Mouse (Mus musculus): ENCODE results near the gene Rsph3b. TPM values are rescaled to one million over a fixed set of nuclear protein-coding genes. Genes with fewer than 3 reads are reported as not detected.
"Not testable (repeated sequence)": the region's sequence is repeated elsewhere in the genome, so short reads cannot be mapped to it uniquely, and the experiment has no call there.

Rsph3b gene
- polyA plus RNA-seq, 1 experiment from 2014 or later = 56.1 TPM

GRCm38 (mm10) chr17:6960349-6960748 is 11.9 kb upstream of the Rsph3b start:
- 1% methylated on average over 12 of the region's 12 CpGs for WGBS
- not testable (repeated sequence) for H3K36me3 ChIP-seq (ENCODE audit: control insufficient read depth, insufficient read depth); H3K27me3 ChIP-seq (replicated peaks; ENCODE audit: control insufficient read depth, insufficient read depth, low read length); H3K27ac ChIP-seq (ENCODE audit: low read length); H3K9me3 ChIP-seq (ENCODE audit: control insufficient read depth, low read length); H3K9ac ChIP-seq (replicated peaks; ENCODE audit: low read depth, low read length); H3K4me1 ChIP-seq (replicated peaks; ENCODE audit: control insufficient read depth, insufficient read depth, low read length); ATAC-seq
- H3K4me3 ChIP-seq (replicated peaks; ENCODE audit: low read length) = peak overlapping the region; percentile 50
- peak overlapping the region; percentile 47 for H3K4me2 ChIP-seq (ENCODE audit: low read length)

- Histone ChIP-seq H3K4me2 (ENCODE audit: low read length) (peak overlapping the region; percentile 47), H3K4me3 (replicated peaks; ENCODE audit: low read length) (peak overlapping the region; percentile 50)
- not testable (repeated sequence) for H3K36me3 ChIP-seq (ENCODE audit: control insufficient read depth, insufficient read depth); ATAC-seq; H3K9ac ChIP-seq (replicated peaks; ENCODE audit: low read depth, low read length); H3K9me3 ChIP-seq (ENCODE audit: control insufficient read depth, low read length); H3K27ac ChIP-seq (ENCODE audit: low read length); H3K4me1 ChIP-seq (replicated peaks; ENCODE audit: control insufficient read depth, insufficient read depth, low read length); H3K27me3 ChIP-seq (replicated peaks; ENCODE audit: control insufficient read depth, insufficient read depth, low read length)
- WGBS = 69% methylated on average over 3 of the region's 6 CpGs
Observed at GRCm38 (mm10) chr17:6959543-6960259, 11.2 kb upstream of the Rsph3b start.

- H3K27me3 ChIP-seq (replicated peaks; ENCODE audit: control insufficient read depth, insufficient read depth, low read length); H3K9ac ChIP-seq (replicated peaks; ENCODE audit: low read depth, low read length); H3K4me1 ChIP-seq (replicated peaks; ENCODE audit: control insufficient read depth, insufficient read depth, low read length); H3K27ac ChIP-seq (ENCODE audit: low read length); H3K9me3 ChIP-seq (ENCODE audit: control insufficient read depth, low read length); H3K4me2 ChIP-seq (ENCODE audit: low read length); H3K36me3 ChIP-seq (ENCODE audit: control insufficient read depth, insufficient read depth); H3K4me3 ChIP-seq (replicated peaks; ENCODE audit: low read length); ATAC-seq: not testable (repeated sequence)
- 82% methylated on average over 5 of the region's 8 CpGs for WGBS
Observed at GRCm38 (mm10) chr17:6958881-6959280, 10.4 kb upstream of the Rsph3b start.

- 11% methylated on average over 9 of the region's 9 CpGs for WGBS
- H3K4me2 ChIP-seq (ENCODE audit: low read length) = peak overlapping the region; percentile 61
- not testable (repeated sequence) for H3K4me1 ChIP-seq (replicated peaks; ENCODE audit: control insufficient read depth, insufficient read depth, low read length); H3K9me3 ChIP-seq (ENCODE audit: control insufficient read depth, low read length); H3K27me3 ChIP-seq (replicated peaks; ENCODE audit: control insufficient read depth, insufficient read depth, low read length); H3K36me3 ChIP-seq (ENCODE audit: control insufficient read depth, insufficient read depth)
- ATAC-seq = peak; percentile 31; the same call in 1 of the 2 replicates
- peak overlapping the region; percentile 65 for H3K27ac ChIP-seq (ENCODE audit: low read length)
- peak overlapping the region; percentile 58 for H3K4me3 ChIP-seq (replicated peaks; ENCODE audit: low read length)
- H3K9ac ChIP-seq (replicated peaks; ENCODE audit: low read depth, low read length) = peak overlapping the region; percentile 51
Observed at GRCm38 (mm10) chr17:6948769-6949228, 317 bp upstream of the Rsph3b start.

GRCm38 (mm10) chr17:6947637-6947983 is 872 bp downstream of the Rsph3b start:
- H3K9me3 ChIP-seq (ENCODE audit: control insufficient read depth, low read length); H3K27ac ChIP-seq (ENCODE audit: low read length); H3K36me3 ChIP-seq (ENCODE audit: control insufficient read depth, insufficient read depth); H3K27me3 ChIP-seq (replicated peaks; ENCODE audit: control insufficient read depth, insufficient read depth, low read length); ATAC-seq; H3K4me1 ChIP-seq (replicated peaks; ENCODE audit: control insufficient read depth, insufficient read depth, low read length); H3K9ac ChIP-seq (replicated peaks; ENCODE audit: low read depth, low read length): not testable (repeated sequence)
- H3K4me2 ChIP-seq (ENCODE audit: low read length) = peak overlapping the region; percentile 61
- no CpG with 5 or more reads among the region's 8 CpGs for WGBS
- H3K4me3 ChIP-seq (replicated peaks; ENCODE audit: low read length) = peak overlapping the region; percentile 58

DNA sequence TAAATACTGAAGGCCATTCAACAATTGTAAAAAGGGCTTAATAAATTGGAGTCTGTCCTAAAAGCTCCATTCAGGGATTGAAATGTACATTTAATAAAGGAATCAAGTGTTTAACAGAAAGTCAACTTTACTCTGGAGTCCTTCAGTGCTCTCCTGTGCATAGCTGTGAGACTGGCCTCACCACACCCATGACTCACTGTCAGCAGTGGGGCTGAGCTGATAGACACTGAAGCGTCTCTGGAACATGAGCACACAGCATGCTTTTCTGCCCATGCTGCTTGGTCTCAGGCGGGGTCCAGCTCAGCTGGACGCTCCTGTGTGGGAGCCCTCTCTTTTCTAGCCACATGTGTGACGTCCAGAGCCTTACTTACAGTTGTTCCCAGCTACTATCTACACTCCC is 5.9 kb downstream of the Rsph3b start:
- H3K4me1 ChIP-seq (replicated peaks; ENCODE audit: control insufficient read depth, insufficient read depth, low read length); H3K9ac ChIP-seq (replicated peaks; ENCODE audit: low read depth, low read length); H3K4me3 ChIP-seq (replicated peaks; ENCODE audit: low read length); H3K36me3 ChIP-seq (ENCODE audit: control insufficient read depth, insufficient read depth); H3K9me3 ChIP-seq (ENCODE audit: control insufficient read depth, low read length); ATAC-seq; H3K27ac ChIP-seq (ENCODE audit: low read length); H3K4me2 ChIP-seq (ENCODE audit: low read length); H3K27me3 ChIP-seq (replicated peaks; ENCODE audit: control insufficient read depth, insufficient read depth, low read length): not testable (repeated sequence)
- no CpG with 5 or more reads among the region's 4 CpGs for WGBS

GRCm38 (mm10) chr17:6931625-6932024 is 16.9 kb downstream of the Rsph3b start:
- not testable (repeated sequence) for H3K4me3 ChIP-seq (replicated peaks; ENCODE audit: low read length); H3K4me1 ChIP-seq (replicated peaks; ENCODE audit: control insufficient read depth, insufficient read depth, low read length); H3K27ac ChIP-seq (ENCODE audit: low read length); H3K9ac ChIP-seq (replicated peaks; ENCODE audit: low read depth, low read length); ATAC-seq; H3K4me2 ChIP-seq (ENCODE audit: low read length); H3K9me3 ChIP-seq (ENCODE audit: control insufficient read depth, low read length); H3K27me3 ChIP-seq (replicated peaks; ENCODE audit: control insufficient read depth, insufficient read depth, low read length); H3K36me3 ChIP-seq (ENCODE audit: control insufficient read depth, insufficient read depth)
- 88% methylated on average over 6 of the region's 7 CpGs for WGBS

GRCm38 (mm10) chr17:6920351-6920894 is 28.1 kb downstream of the Rsph3b start:
- H3K9ac ChIP-seq (replicated peaks; ENCODE audit: low read depth, low read length); H3K4me3 ChIP-seq (replicated peaks; ENCODE audit: low read length); H3K4me1 ChIP-seq (replicated peaks; ENCODE audit: control insufficient read depth, insufficient read depth, low read length); H3K36me3 ChIP-seq (ENCODE audit: control insufficient read depth, insufficient read depth); ATAC-seq; H3K4me2 ChIP-seq (ENCODE audit: low read length); H3K27ac ChIP-seq (ENCODE audit: low read length); H3K27me3 ChIP-seq (replicated peaks; ENCODE audit: control insufficient read depth, insufficient read depth, low read length); H3K9me3 ChIP-seq (ENCODE audit: control insufficient read depth, low read length): not testable (repeated sequence)
- WGBS = 92% methylated on average over 7 of the region's 7 CpGs

- not testable (repeated sequence) for H3K9me3 ChIP-seq (ENCODE audit: control insufficient read depth, low read length); ATAC-seq; H3K4me3 ChIP-seq (replicated peaks; ENCODE audit: low read length); H3K27ac ChIP-seq (ENCODE audit: low read length); H3K9ac ChIP-seq (replicated peaks; ENCODE audit: low read depth, low read length); H3K27me3 ChIP-seq (replicated peaks; ENCODE audit: control insufficient read depth, insufficient read depth, low read length); H3K4me2 ChIP-seq (ENCODE audit: low read length); H3K36me3 ChIP-seq (ENCODE audit: control insufficient read depth, insufficient read depth); H3K4me1 ChIP-seq (replicated peaks; ENCODE audit: control insufficient read depth, insufficient read depth, low read length)
- WGBS = 89% methylated on average over 3 of the region's 3 CpGs
Observed at GRCm38 (mm10) chr17:6919388-6919787, 29.1 kb downstream of the Rsph3b start.

DNA sequence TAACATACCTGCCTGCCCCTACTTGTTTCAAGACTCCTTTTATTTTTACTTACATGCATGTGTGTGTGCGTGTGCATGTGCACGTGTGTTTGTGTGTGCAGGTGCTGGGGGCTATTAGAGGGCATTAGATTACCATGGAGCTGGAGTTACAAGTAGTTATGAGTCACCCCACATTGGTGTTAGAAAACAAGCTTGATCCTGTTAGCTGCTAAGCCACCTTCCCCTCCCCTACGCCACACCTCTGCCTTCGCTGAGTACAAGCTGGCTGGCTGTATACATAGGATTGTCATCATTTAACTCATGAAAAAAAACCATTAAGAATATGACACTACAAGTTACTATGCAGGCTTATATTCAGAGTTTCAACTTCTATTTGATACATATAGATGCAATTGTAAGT is 33.2 kb downstream of the Rsph3b start:
- not testable (repeated sequence) for H3K9ac ChIP-seq (replicated peaks; ENCODE audit: low read depth, low read length); H3K9me3 ChIP-seq (ENCODE audit: control insufficient read depth, low read length); H3K4me1 ChIP-seq (replicated peaks; ENCODE audit: control insufficient read depth, insufficient read depth, low read length); H3K4me3 ChIP-seq (replicated peaks; ENCODE audit: low read length); H3K4me2 ChIP-seq (ENCODE audit: low read length); H3K27ac ChIP-seq (ENCODE audit: low read length); ATAC-seq; H3K36me3 ChIP-seq (ENCODE audit: control insufficient read depth, insufficient read depth); H3K27me3 ChIP-seq (replicated peaks; ENCODE audit: control insufficient read depth, insufficient read depth, low read length)
- 100% methylated on average over 2 of the region's 4 CpGs for WGBS
